Mouse (Mus musculus): ENCODE data around the gene Mcoln1. TPM values are rescaled to one million over a fixed set of nuclear protein-coding genes. Genes with fewer than 3 reads are reported as not detected.

Gene Mcoln1
- polyA plus RNA-seq, 1 experiment from 2014 or later: 43.1 TPM

DNA sequence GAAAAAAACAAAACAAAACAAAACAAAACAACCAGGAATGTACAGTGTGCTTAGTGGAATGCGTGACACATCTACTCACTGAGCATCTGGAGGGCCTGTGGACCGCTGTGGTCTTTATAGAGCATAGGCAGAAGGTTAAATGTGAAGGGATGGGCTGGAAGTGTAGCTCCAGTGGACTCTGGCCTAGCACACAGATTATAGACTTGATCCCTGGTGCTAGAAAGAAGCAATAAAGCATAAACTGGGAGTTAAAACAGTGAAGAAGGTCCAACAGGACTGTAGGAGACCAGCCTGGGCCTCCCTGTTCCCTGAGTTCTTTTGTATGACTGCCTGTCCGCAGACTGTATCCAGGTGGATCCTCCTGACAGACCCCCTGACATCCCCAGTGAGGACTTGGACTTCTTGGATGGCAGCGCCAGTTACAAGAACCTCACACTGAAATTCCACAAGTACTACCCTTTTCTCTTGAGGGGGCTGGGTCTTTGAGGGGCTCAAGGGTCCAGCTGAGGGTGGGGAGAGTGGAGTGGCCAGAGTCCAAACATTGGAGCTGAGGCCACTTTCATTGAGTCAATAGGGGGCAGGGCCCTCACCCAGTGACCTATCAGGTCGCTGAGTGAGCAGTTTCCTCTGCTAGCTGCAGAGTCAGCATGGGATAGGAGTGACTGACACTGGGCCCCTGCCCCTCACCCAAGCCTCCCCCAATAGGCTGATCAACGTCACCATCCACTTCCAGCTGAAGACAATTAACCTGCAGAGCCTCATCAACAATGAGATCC, 7.9 kb downstream of the Mcoln1 start:
- H3K4me2 ChIP-seq (ENCODE audit: low read depth, low read length): no peak overlapping the region
- ATAC-seq (replicated peaks; ENCODE audit: insufficient number of reproducible peaks, low FRiP score, low TSS enrichment, low read depth): no peak
- H3K9ac ChIP-seq (replicated peaks; ENCODE audit: low read length): no peak overlapping the region
- H3K27me3 ChIP-seq (ENCODE audit: control insufficient read depth, insufficient read depth, low read length): no peaks in the 10 kb centered on the region
- H3K4me1 ChIP-seq (ENCODE audit: control insufficient read depth, insufficient read depth, low read length): no peaks in the 10 kb centered on the region
- no peak overlapping the region for H3K27ac ChIP-seq (replicated peaks; ENCODE audit: low read depth, low read length)
- no peak overlapping the region for H3K4me3 ChIP-seq (ENCODE audit: low read depth, low read length)
- H3K36me3 ChIP-seq (replicated peaks; ENCODE audit: control insufficient read depth, insufficient read depth, low read depth, low read length): peaks cover 8% of the 10 kb centered on the region
- no peaks in the 10 kb centered on the region for H3K9me3 ChIP-seq (replicated peaks; ENCODE audit: control insufficient read depth, low read length)
- no peak for DNase-seq (ENCODE audit: low spot score)
- 86% methylated on average over 6 of the region's 6 CpGs for whole genome bisulfite sequencing

DNA sequence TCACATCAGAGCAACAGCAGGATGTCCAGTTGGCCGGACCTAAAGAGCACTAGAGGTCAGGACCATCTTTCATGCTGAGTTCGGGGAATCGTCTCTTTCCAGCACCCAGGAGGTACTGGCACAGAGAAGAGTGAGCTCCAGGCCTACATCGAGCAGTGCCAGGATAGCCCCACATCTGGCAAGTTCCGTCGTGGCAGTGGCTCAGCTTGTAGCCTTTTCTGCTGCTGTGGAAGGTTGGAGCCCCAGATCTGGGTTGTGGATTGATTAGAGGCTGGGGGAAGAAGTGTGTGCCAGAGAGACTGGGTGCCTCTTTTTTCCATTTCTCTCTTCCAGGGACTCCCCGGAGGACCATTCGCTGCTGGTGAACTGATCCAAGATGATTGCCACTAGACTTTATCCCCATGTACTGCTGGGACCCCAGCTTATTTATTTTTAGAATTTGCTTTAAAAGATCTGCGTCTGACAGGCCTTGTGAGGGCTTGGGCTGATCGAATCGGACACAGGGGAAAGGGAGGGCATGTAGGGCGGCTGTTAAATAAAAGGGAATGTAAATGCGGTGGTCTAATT, 14.5 kb downstream of the Mcoln1 start:
- 27% methylated on average over 13 of the region's 13 CpGs for WGBS
- no peaks in the 10 kb centered on the region; the same call in 1 of the 2 replicates for H3K4me1 ChIP-seq (ENCODE audit: control insufficient read depth, insufficient read depth, low read length)
- H3K4me3 ChIP-seq (ENCODE audit: low read depth, low read length): peak overlapping the region; percentile 50
- H3K27ac ChIP-seq (replicated peaks; ENCODE audit: low read depth, low read length): peak overlapping the region; percentile 41
- no peaks in the 10 kb centered on the region for H3K9me3 ChIP-seq (replicated peaks; ENCODE audit: control insufficient read depth, low read length)
- no peaks in the 10 kb centered on the region for H3K27me3 ChIP-seq (ENCODE audit: control insufficient read depth, insufficient read depth, low read length)
- ATAC-seq (replicated peaks; ENCODE audit: insufficient number of reproducible peaks, low FRiP score, low TSS enrichment, low read depth) (no peak), DNase-seq (ENCODE audit: low spot score) (no peak)
- peak overlapping the region; percentile 73; the same call in 1 of the 2 replicates for H3K4me2 ChIP-seq (ENCODE audit: low read depth, low read length)
- H3K9ac ChIP-seq (replicated peaks; ENCODE audit: low read length): peak overlapping the region; percentile 14
- H3K36me3 ChIP-seq (replicated peaks; ENCODE audit: control insufficient read depth, insufficient read depth, low read depth, low read length): no peaks in the 10 kb centered on the region; the same call in 1 of the 2 replicates

- no peaks in the 10 kb centered on the region for H3K9me3 ChIP-seq (replicated peaks; ENCODE audit: control insufficient read depth, low read length)
- DNase-seq (ENCODE audit: low spot score): peak; percentile 93
- peak; percentile 75 for ATAC-seq (replicated peaks; ENCODE audit: insufficient number of reproducible peaks, low FRiP score, low TSS enrichment, low read depth)
- H3K27ac ChIP-seq (replicated peaks; ENCODE audit: low read depth, low read length): peak within 1 kb of the TSS; percentile 41
- H3K4me2 ChIP-seq (ENCODE audit: low read depth, low read length): peak within 1 kb of the TSS; percentile 73
- H3K9ac ChIP-seq (replicated peaks; ENCODE audit: low read length): peak within 1 kb of the TSS; percentile 64
- H3K36me3 ChIP-seq (replicated peaks; ENCODE audit: control insufficient read depth, insufficient read depth, low read depth, low read length): no peaks in the 10 kb centered on the region; the same call in 1 of the 2 replicates
- H3K4me3 ChIP-seq (ENCODE audit: low read depth, low read length): peak within 1 kb of the TSS; percentile 50
- WGBS: 0% methylated on average over 25 of the region's 25 CpGs
- no peaks in the 10 kb centered on the region; the same call in 1 of the 2 replicates for H3K4me1 ChIP-seq (ENCODE audit: control insufficient read depth, insufficient read depth, low read length)
- H3K27me3 ChIP-seq (ENCODE audit: control insufficient read depth, insufficient read depth, low read length): no peaks in the 10 kb centered on the region
Measured at GRCm38 (mm10) chr8:3515260-3515671, 15.0 kb downstream of the Mcoln1 start, which contains the start of gene Pnpla6. Pnpla6 (plus strand) TSS chr8:3515384.

GRCm38 (mm10) chr8:3515771-3516417, 15.6 kb downstream of the Mcoln1 start:
- Histone ChIP-seq H3K9me3 (replicated peaks; ENCODE audit: control insufficient read depth, low read length) (no peaks in the 10 kb centered on the region), H3K9ac (replicated peaks; ENCODE audit: low read length) (peak overlapping the region; percentile 64), H3K27ac (replicated peaks; ENCODE audit: low read depth, low read length) (peak overlapping the region; percentile 41; the same call in 1 of the 2 replicates), H3K4me2 (ENCODE audit: low read depth, low read length) (peak overlapping the region; percentile 73), H3K4me1 (ENCODE audit: control insufficient read depth, insufficient read depth, low read length) (no peaks in the 10 kb centered on the region; the same call in 1 of the 2 replicates), H3K4me3 (ENCODE audit: low read depth, low read length) (peak overlapping the region; percentile 50), H3K36me3 (replicated peaks; ENCODE audit: control insufficient read depth, insufficient read depth, low read depth, low read length) (no peaks in the 10 kb centered on the region), H3K27me3 (ENCODE audit: control insufficient read depth, insufficient read depth, low read length) (no peaks in the 10 kb centered on the region)
- WGBS: under 1% methylated on average over 25 of the region's 25 CpGs
- peak; percentile 67 for DNase-seq (ENCODE audit: low spot score)
- ATAC-seq (replicated peaks; ENCODE audit: insufficient number of reproducible peaks, low FRiP score, low TSS enrichment, low read depth): peak; percentile 9

DNA sequence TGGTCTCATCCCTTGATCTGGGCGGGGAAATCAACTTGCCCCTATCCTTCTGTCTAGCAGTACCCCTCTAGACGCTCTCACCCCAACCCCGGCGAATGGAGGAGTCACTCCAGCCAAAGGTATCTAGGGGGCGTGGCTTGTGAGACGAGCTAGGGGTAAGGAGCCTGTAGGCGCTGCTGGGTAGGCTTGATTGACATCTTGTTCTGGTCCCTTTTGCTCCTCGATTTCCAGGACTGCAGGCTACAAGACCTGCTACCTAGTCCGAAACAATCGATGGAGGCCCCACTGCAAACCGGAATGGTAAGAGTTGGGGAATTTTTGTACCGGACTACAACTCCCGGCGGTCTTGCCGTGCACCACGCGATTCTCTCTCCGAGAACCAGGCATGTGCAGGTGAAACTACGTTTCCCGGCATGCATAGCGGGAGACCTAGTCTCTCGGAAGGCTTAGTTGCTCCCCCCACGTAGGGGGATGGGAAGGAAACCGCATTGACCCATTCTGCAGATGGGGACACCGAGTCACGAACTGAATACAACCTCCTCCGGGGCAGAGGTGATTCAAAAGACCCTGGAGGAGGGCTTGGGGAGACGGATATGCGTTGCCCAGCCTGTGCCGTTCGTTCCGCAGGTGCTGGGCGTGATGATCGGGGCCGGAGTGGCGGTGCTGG, 16.3 kb downstream of the Mcoln1 start:
- Histone ChIP-seq H3K27me3 (ENCODE audit: control insufficient read depth, insufficient read depth, low read length) (no peaks in the 10 kb centered on the region), H3K9me3 (replicated peaks; ENCODE audit: control insufficient read depth, low read length) (no peaks in the 10 kb centered on the region), H3K4me1 (ENCODE audit: control insufficient read depth, insufficient read depth, low read length) (no peaks in the 10 kb centered on the region; the same call in 1 of the 2 replicates), H3K4me2 (ENCODE audit: low read depth, low read length) (peak overlapping the region; percentile 73), H3K9ac (replicated peaks; ENCODE audit: low read length) (peak overlapping the region; percentile 64), H3K27ac (replicated peaks; ENCODE audit: low read depth, low read length) (peak overlapping the region; percentile 41; the same call in 1 of the 2 replicates), H3K36me3 (replicated peaks; ENCODE audit: control insufficient read depth, insufficient read depth, low read depth, low read length) (no peaks in the 10 kb centered on the region), H3K4me3 (ENCODE audit: low read depth, low read length) (peak overlapping the region; percentile 50)
- DNase-seq (ENCODE audit: low spot score) (peak; percentile 95), ATAC-seq (replicated peaks; ENCODE audit: insufficient number of reproducible peaks, low FRiP score, low TSS enrichment, low read depth) (peak; percentile 87)
- 1% methylated on average over 36 of the region's 36 CpGs for WGBS

GRCm38 (mm10) chr8:3517117-3517495, 16.8 kb downstream of the Mcoln1 start:
- peak overlapping the region; percentile 73 for H3K4me2 ChIP-seq (ENCODE audit: low read depth, low read length)
- H3K4me3 ChIP-seq (ENCODE audit: low read depth, low read length): peak overlapping the region; percentile 50
- no peaks in the 10 kb centered on the region for H3K27me3 ChIP-seq (ENCODE audit: control insufficient read depth, insufficient read depth, low read length)
- DNase-seq (ENCODE audit: low spot score) (peak; percentile 18), ATAC-seq (replicated peaks; ENCODE audit: insufficient number of reproducible peaks, low FRiP score, low TSS enrichment, low read depth) (no peak)
- peak overlapping the region; percentile 64 for H3K9ac ChIP-seq (replicated peaks; ENCODE audit: low read length)
- no peaks in the 10 kb centered on the region for H3K9me3 ChIP-seq (replicated peaks; ENCODE audit: control insufficient read depth, low read length)
- H3K4me1 ChIP-seq (ENCODE audit: control insufficient read depth, insufficient read depth, low read length): no peaks in the 10 kb centered on the region; the same call in 1 of the 2 replicates
- H3K27ac ChIP-seq (replicated peaks; ENCODE audit: low read depth, low read length): no peak overlapping the region
- H3K36me3 ChIP-seq (replicated peaks; ENCODE audit: control insufficient read depth, insufficient read depth, low read depth, low read length): no peaks in the 10 kb centered on the region
- WGBS: 7% methylated on average over 16 of the region's 16 CpGs

GRCm38 (mm10) chr8:3522007-3522697, 21.9 kb downstream of the Mcoln1 start:
- H3K9ac ChIP-seq (replicated peaks; ENCODE audit: low read length): no peak overlapping the region
- no peak overlapping the region for H3K27ac ChIP-seq (replicated peaks; ENCODE audit: low read depth, low read length)
- DNase-seq (ENCODE audit: low spot score): no peak
- H3K4me3 ChIP-seq (ENCODE audit: low read depth, low read length): no peak overlapping the region
- H3K36me3 ChIP-seq (replicated peaks; ENCODE audit: control insufficient read depth, insufficient read depth, low read depth, low read length): no peaks in the 10 kb centered on the region; the same call in 1 of the 2 replicates
- ATAC-seq (replicated peaks; ENCODE audit: insufficient number of reproducible peaks, low FRiP score, low TSS enrichment, low read depth): no peak
- H3K4me1 ChIP-seq (ENCODE audit: control insufficient read depth, insufficient read depth, low read length): no peaks in the 10 kb centered on the region
- H3K9me3 ChIP-seq (replicated peaks; ENCODE audit: control insufficient read depth, low read length): no peaks in the 10 kb centered on the region
- no peak overlapping the region for H3K4me2 ChIP-seq (ENCODE audit: low read depth, low read length)
- H3K27me3 ChIP-seq (ENCODE audit: control insufficient read depth, insufficient read depth, low read length): no peaks in the 10 kb centered on the region
- 88% methylated on average over 13 of the region's 13 CpGs for WGBS

Measured in embryonic facial prominence, embryonic 11.5 days (tissue).